Mouse (Mus musculus) testis, postnatal 14 days (tissue): ENCODE measurements around the gene Olfr319.
A peak's percentile ranks its signal among the peaks of the same experiment; 100 is the strongest.
"Not testable (repeated sequence)": the region's sequence is repeated elsewhere in the genome, so short reads cannot be mapped to it uniquely, and the experiment has no call there.

ENCODE experiments used
- DNase-seq: peaks from one replicate; pipeline ENCODE4 v3.0.0; 2021; ENCODE audit warnings: low spot score

The Olfr319 gene

GRCm38 (mm10) chr11:58698862-58699261 lies at the start of gene Olfr319:
TSS of gene Olfr319 (plus strand) at chr11:58699162.
- DNase-seq, result no peak

- no peak for DNase-seq
Measured at GRCm38 (mm10) chr11:58655151-58655550, 43.8 kb upstream of the Olfr319 start.

GRCm38 (mm10) chr11:58658596-58658995 lies 40.4 kb upstream of the Olfr319 start, which contains the start of gene Olfr322:
TSS of gene Olfr322 (plus strand) at chr11:58658782.
- DNase-seq, result no peak

GRCm38 (mm10) chr11:58669252-58669651 lies 29.7 kb upstream of the Olfr319 start:
- no peak for DNase-seq

- no peak for DNase-seq
Measured at GRCm38 (mm10) chr11:58671825-58672224, 27.1 kb upstream of the Olfr319 start.

- DNase-seq, result no peak
Measured at GRCm38 (mm10) chr11:58680799-58681198, 18.2 kb upstream of the Olfr319 start, which contains the start of gene Olfr320. TSS of gene Olfr320 (plus strand) at chr11:58681099.

- DNase-seq, result no peak
Measured at GRCm38 (mm10) chr11:58709086-58709485, 10.1 kb downstream of the Olfr319 start.

GRCm38 (mm10) chr11:58717723-58718122 lies 18.8 kb downstream of the Olfr319 start:
- not testable (repeated sequence) for DNase-seq

GRCm38 (mm10) chr11:58719701-58720100 lies 20.7 kb downstream of the Olfr319 start:
- no peak for DNase-seq

GRCm38 (mm10) chr11:58723914-58724313 lies 25.0 kb downstream of the Olfr319 start, which contains the start of gene Olfr318:
TSS of gene Olfr318 (minus strand) at chr11:58724014.
- no peak for DNase-seq

GRCm38 (mm10) chr11:58727896-58728650 lies 29.1 kb downstream of the Olfr319 start:
- not testable (repeated sequence) for DNase-seq

GRCm38 (mm10) chr11:58733372-58733771 lies 34.4 kb downstream of the Olfr319 start:
- DNase-seq, result no peak

- DNase-seq, result no peak
Measured at GRCm38 (mm10) chr11:58738792-58739262, 39.9 kb downstream of the Olfr319 start, which contains the start of gene Olfr317. TSS of gene Olfr317 (minus strand) at chr11:58739212.

GRCm38 (mm10) chr11:58751096-58751495 lies 52.1 kb downstream of the Olfr319 start:
- DNase-seq, result peak; percentile 57

GRCm38 (mm10) chr11:58752434-58752833 lies 53.5 kb downstream of the Olfr319 start, which contains the start of gene Olfr316:
TSS of gene Olfr316 (plus strand) at chr11:58752734.
- no peak for DNase-seq
